Mouse (Mus musculus): ENCODE data around the gene Mcoln2. TPM values are rescaled to one million over a fixed set of nuclear protein-coding genes. Genes with fewer than 3 reads are reported as not detected.

Gene Mcoln2
- polyA plus RNA-seq (2016; fragmentation: Nextera tagmentation; extraction: Ambion mirVana) = 0.27 and 0.88 TPM in 2 replicates

- Histone ChIP-seq H3K9ac (peak within 1 kb of the TSS; percentile 50), H3K4me3 (peak within 1 kb of the TSS; percentile 43), H3K9me3 (peaks cover 4% of the 10 kb centered on the region; the same call in 1 of the 2 replicates), H3K27ac (no peak within 1 kb of the TSS), H3K27me3 (peaks cover 28% of the 10 kb centered on the region), H3K36me3 (no peaks in the 10 kb centered on the region), H3K4me2 (replicated peaks) (peak within 1 kb of the TSS; percentile 96), H3K4me1 (peaks cover 20% of the 10 kb centered on the region)
- WGBS = 12% methylated on average over 34 of the region's 34 CpGs
- peak; percentile 32; the same call in 1 of the 2 replicates for ATAC-seq (ENCODE audit: insufficient number of reproducible peaks, insufficient read depth, low FRiP score, low TSS enrichment)
Observed at GRCm38 (mm10) chr3:146149156-146150057, at the start of gene Mcoln2. Gene Mcoln2 (plus strand): TSS chr3:146149833.

- Histone ChIP-seq H3K4me3 (no peak overlapping the region), H3K4me2 (replicated peaks) (no peak overlapping the region), H3K27me3 (no peaks in the 10 kb centered on the region), H3K27ac (no peak overlapping the region), H3K4me1 (no peaks in the 10 kb centered on the region), H3K9ac (no peak overlapping the region), H3K36me3 (no peaks in the 10 kb centered on the region), H3K9me3 (0 out of 2 replicates have a peak, but pooled peaks cover 6% of the 10 kb centered on the region)
- no peak for ATAC-seq (ENCODE audit: insufficient number of reproducible peaks, insufficient read depth, low FRiP score, low TSS enrichment)
Observed at GRCm38 (mm10) chr3:146099925-146100324, 49.7 kb upstream of the Mcoln2 start.

GRCm38 (mm10) chr3:146102049-146102448 lies 47.6 kb upstream of the Mcoln2 start:
- WGBS = 57% methylated on average over 6 of the region's 6 CpGs
- no peak for ATAC-seq (ENCODE audit: insufficient number of reproducible peaks, insufficient read depth, low FRiP score, low TSS enrichment)
- Histone ChIP-seq H3K9ac (no peak overlapping the region), H3K4me3 (no peak overlapping the region), H3K27ac (no peak overlapping the region), H3K9me3 (0 out of 2 replicates have a peak, but pooled peaks cover 6% of the 10 kb centered on the region), H3K27me3 (no peaks in the 10 kb centered on the region), H3K4me1 (peaks cover 3% of the 10 kb centered on the region; the same call in 1 of the 2 replicates), H3K4me2 (replicated peaks) (no peak overlapping the region), H3K36me3 (no peaks in the 10 kb centered on the region)

GRCm38 (mm10) chr3:146107116-146107849 lies 42.4 kb upstream of the Mcoln2 start:
- Histone ChIP-seq H3K36me3 (no peaks in the 10 kb centered on the region), H3K27me3 (0 out of 2 replicates have a peak, but pooled peaks cover 4% of the 10 kb centered on the region), H3K9ac (no peak overlapping the region), H3K4me2 (replicated peaks) (peak overlapping the region; percentile 65), H3K4me1 (peaks cover 6% of the 10 kb centered on the region; the same call in 1 of the 2 replicates), H3K27ac (no peak overlapping the region), H3K4me3 (peak overlapping the region; percentile 41), H3K9me3 (0 out of 2 replicates have a peak, but pooled peaks cover 6% of the 10 kb centered on the region)
- WGBS = 6% methylated on average over 18 of the region's 18 CpGs
- no peak for ATAC-seq (ENCODE audit: insufficient number of reproducible peaks, insufficient read depth, low FRiP score, low TSS enrichment)

GRCm38 (mm10) chr3:146107921-146108571 lies 41.6 kb upstream of the Mcoln2 start, which contains the start of gene Wdr63:
Gene Wdr63 (minus strand): TSS chr3:146108130.
- peaks cover 6% of the 10 kb centered on the region; the same call in 1 of the 2 replicates for H3K4me1 ChIP-seq
- no peak within 1 kb of the TSS for H3K27ac ChIP-seq
- peak; percentile 90 for ATAC-seq (ENCODE audit: insufficient number of reproducible peaks, insufficient read depth, low FRiP score, low TSS enrichment)
- H3K27me3 ChIP-seq = 0 out of 2 replicates have a peak, but pooled peaks cover 4% of the 10 kb centered on the region
- WGBS = 11% methylated on average over 18 of the region's 18 CpGs
- peak within 1 kb of the TSS; percentile 41 for H3K4me3 ChIP-seq
- H3K4me2 ChIP-seq (replicated peaks) = peak within 1 kb of the TSS; percentile 65
- H3K9ac ChIP-seq = 0 out of 2 replicates have a peak within 1 kb of the TSS, but pooled peaks have one; percentile 36
- H3K36me3 ChIP-seq = no peaks in the 10 kb centered on the region
- H3K9me3 ChIP-seq = 0 out of 2 replicates have a peak, but pooled peaks cover 6% of the 10 kb centered on the region

GRCm38 (mm10) chr3:146108945-146109344 lies 40.7 kb upstream of the Mcoln2 start:
- Histone ChIP-seq H3K4me2 (replicated peaks) (no peak overlapping the region), H3K4me3 (no peak overlapping the region), H3K27me3 (0 out of 2 replicates have a peak, but pooled peaks cover 4% of the 10 kb centered on the region), H3K9ac (no peak overlapping the region), H3K36me3 (no peaks in the 10 kb centered on the region), H3K27ac (no peak overlapping the region), H3K4me1 (peaks cover 6% of the 10 kb centered on the region; the same call in 1 of the 2 replicates), H3K9me3 (0 out of 2 replicates have a peak, but pooled peaks cover 6% of the 10 kb centered on the region)
- 74% methylated on average over 2 of the region's 2 CpGs for WGBS
- no peak for ATAC-seq (ENCODE audit: insufficient number of reproducible peaks, insufficient read depth, low FRiP score, low TSS enrichment)

GRCm38 (mm10) chr3:146110358-146110757 lies 39.3 kb upstream of the Mcoln2 start:
- Histone ChIP-seq H3K4me3 (no peak overlapping the region), H3K9me3 (no peaks in the 10 kb centered on the region), H3K4me1 (peaks cover 6% of the 10 kb centered on the region; the same call in 1 of the 2 replicates), H3K27me3 (0 out of 2 replicates have a peak, but pooled peaks cover 4% of the 10 kb centered on the region), H3K27ac (no peak overlapping the region), H3K9ac (no peak overlapping the region), H3K36me3 (no peaks in the 10 kb centered on the region), H3K4me2 (replicated peaks) (no peak overlapping the region)
- no peak for ATAC-seq (ENCODE audit: insufficient number of reproducible peaks, insufficient read depth, low FRiP score, low TSS enrichment)
- 68% methylated on average over 2 of the region's 2 CpGs for WGBS

- Histone ChIP-seq H3K27me3 (0 out of 2 replicates have a peak, but pooled peaks cover 4% of the 10 kb centered on the region), H3K4me2 (replicated peaks) (no peak overlapping the region), H3K9ac (no peak overlapping the region), H3K4me1 (peaks cover 6% of the 10 kb centered on the region; the same call in 1 of the 2 replicates), H3K27ac (no peak overlapping the region), H3K4me3 (no peak overlapping the region), H3K9me3 (no peaks in the 10 kb centered on the region), H3K36me3 (no peaks in the 10 kb centered on the region)
- ATAC-seq (ENCODE audit: insufficient number of reproducible peaks, insufficient read depth, low FRiP score, low TSS enrichment) = no peak
- WGBS = 69% methylated on average over 6 of the region's 6 CpGs
Observed at GRCm38 (mm10) chr3:146110916-146111315, 38.7 kb upstream of the Mcoln2 start.

- peak within 1 kb of the TSS; percentile 53 for H3K4me2 ChIP-seq (replicated peaks)
- H3K27ac ChIP-seq = no peak within 1 kb of the TSS
- H3K4me3 ChIP-seq = peak within 1 kb of the TSS; percentile 31
- H3K9ac ChIP-seq = no peak within 1 kb of the TSS
- H3K27me3 ChIP-seq = peaks cover 27% of the 10 kb centered on the region
- no peaks in the 10 kb centered on the region for H3K36me3 ChIP-seq
- no peaks in the 10 kb centered on the region for H3K9me3 ChIP-seq
- ATAC-seq (ENCODE audit: insufficient number of reproducible peaks, insufficient read depth, low FRiP score, low TSS enrichment) = no peak
- WGBS = 14% methylated on average over 35 of the region's 35 CpGs
- H3K4me1 ChIP-seq = peaks cover 16% of the 10 kb centered on the region
Observed at GRCm38 (mm10) chr3:146117258-146117996, 32.2 kb upstream of the Mcoln2 start, which contains the start of gene Mcoln3. Gene Mcoln3 (plus strand): TSS chr3:146117450.

GRCm38 (mm10) chr3:146117997-146118457 lies 31.6 kb upstream of the Mcoln2 start:
- H3K27ac ChIP-seq = no peak overlapping the region
- no peaks in the 10 kb centered on the region for H3K9me3 ChIP-seq
- ATAC-seq (ENCODE audit: insufficient number of reproducible peaks, insufficient read depth, low FRiP score, low TSS enrichment) = no peak
- peak overlapping the region; percentile 53 for H3K4me2 ChIP-seq (replicated peaks)
- H3K4me3 ChIP-seq = no peak overlapping the region; the same call in 1 of the 2 replicates
- H3K36me3 ChIP-seq = no peaks in the 10 kb centered on the region
- no peak overlapping the region for H3K9ac ChIP-seq
- H3K4me1 ChIP-seq = peaks cover 16% of the 10 kb centered on the region
- WGBS = 61% methylated on average over 9 of the region's 9 CpGs
- peaks cover 27% of the 10 kb centered on the region for H3K27me3 ChIP-seq

Measured in embryonic facial prominence, embryonic 12.5 days (tissue).